Mouse (Mus musculus): ENCODE measurements around the gene Supt7l. TPM values are rescaled to one million over a fixed set of nuclear protein-coding genes. Genes with fewer than 3 reads are reported as not detected.
A peak's percentile ranks its signal among the peaks of the same experiment; 100 is the strongest.

Supt7l gene
- polyA plus RNA-seq, 1 experiment: 22.2 TPM

GRCm38 (mm10) chr5:31489116-31489769 lies 38.4 kb downstream of the Supt7l start:
- no peak for TF ChIP-seq CTCF (IDR thresholded peaks at IDR 0.05; ENCODE audit: borderline replicate concordance, extremely low read depth, insufficient read depth, insufficient read length)
- no peak for TF ChIP-seq POLR2A (IDR thresholded peaks at IDR 0.05; ENCODE audit: borderline replicate concordance, extremely low read depth, insufficient read depth, insufficient read length, poor library complexity, severe bottlenecking)
- no peak for DNase-seq (ENCODE audit: low read depth)

GRCm38 (mm10) chr5:31487889-31488288 lies 39.7 kb downstream of the Supt7l start:
- no peak for DNase-seq (ENCODE audit: low read depth)

GRCm38 (mm10) chr5:31485440-31485839 lies 42.2 kb downstream of the Supt7l start, which contains the start of gene 4930548H24Rik:
Gene 4930548H24Rik (plus strand): TSS chr5:31485740.
- no peak for DNase-seq (ENCODE audit: low read depth)
- TF ChIP-seq CTCF (IDR thresholded peaks at IDR 0.05; ENCODE audit: borderline replicate concordance, extremely low read depth, insufficient read depth, insufficient read length) (no peak), POLR2A (IDR thresholded peaks at IDR 0.05; ENCODE audit: borderline replicate concordance, extremely low read depth, insufficient read depth, insufficient read length, poor library complexity, severe bottlenecking) (no peak)

More at GRCm38 (mm10) chr5:31487889-31488288, 39.7 kb downstream of the Supt7l start:
- TF ChIP-seq CTCF (IDR thresholded peaks at IDR 0.05; ENCODE audit: borderline replicate concordance, extremely low read depth, insufficient read depth, insufficient read length): no peak
- TF ChIP-seq POLR2A (IDR thresholded peaks at IDR 0.05; ENCODE audit: borderline replicate concordance, extremely low read depth, insufficient read depth, insufficient read length, poor library complexity, severe bottlenecking): no peak

- TF ChIP-seq CTCF (IDR thresholded peaks at IDR 0.05; ENCODE audit: borderline replicate concordance, extremely low read depth, insufficient read depth, insufficient read length) (no peak), POLR2A (IDR thresholded peaks at IDR 0.05; ENCODE audit: borderline replicate concordance, extremely low read depth, insufficient read depth, insufficient read length, poor library complexity, severe bottlenecking) (no peak)
- DNase-seq (ENCODE audit: low read depth): no peak
These were observed 47.1 kb downstream of the Supt7l start for GRCm38 (mm10) chr5:31480536-31480935.

- TF ChIP-seq CTCF (IDR thresholded peaks at IDR 0.05; ENCODE audit: borderline replicate concordance, extremely low read depth, insufficient read depth, insufficient read length) (peak; percentile 64; the same call in 1 of the 2 replicates), POLR2A (IDR thresholded peaks at IDR 0.05; ENCODE audit: borderline replicate concordance, extremely low read depth, insufficient read depth, insufficient read length, poor library complexity, severe bottlenecking) (no peak)
- peak; percentile 42 for DNase-seq (ENCODE audit: low read depth)
These were observed 57.3 kb downstream of the Supt7l start for GRCm38 (mm10) chr5:31470334-31470733.

- DNase-seq (ENCODE audit: low read depth): no peak
- TF ChIP-seq POLR2A (IDR thresholded peaks at IDR 0.05; ENCODE audit: borderline replicate concordance, extremely low read depth, insufficient read depth, insufficient read length, poor library complexity, severe bottlenecking) (no peak), CTCF (IDR thresholded peaks at IDR 0.05; ENCODE audit: borderline replicate concordance, extremely low read depth, insufficient read depth, insufficient read length) (no peak)
These were observed 57.9 kb downstream of the Supt7l start for GRCm38 (mm10) chr5:31469711-31470110.

- TF ChIP-seq CTCF (IDR thresholded peaks at IDR 0.05; ENCODE audit: borderline replicate concordance, extremely low read depth, insufficient read depth, insufficient read length): no peak
- TF ChIP-seq POLR2A (IDR thresholded peaks at IDR 0.05; ENCODE audit: borderline replicate concordance, extremely low read depth, insufficient read depth, insufficient read length, poor library complexity, severe bottlenecking): no peak
- no peak for DNase-seq (ENCODE audit: low read depth)
These were observed 59.8 kb downstream of the Supt7l start for GRCm38 (mm10) chr5:31467798-31468197.

Other genes with a start within 250 kb of the Supt7l start
- gene Ift172, start 236.7 kb downstream of the Supt7l start, polyA plus RNA-seq (2012; rRNA removed): 48.2 and 51.9 TPM in 2 replicates
- gene Fndc4, start 231.7 kb downstream of the Supt7l start, polyA plus RNA-seq (2012; rRNA removed): 149 and 214 TPM in 2 replicates
- gene Gckr, start 230.4 kb downstream of the Supt7l start, polyA plus RNA-seq (2012; rRNA removed): 0.77 and 0.86 TPM in 2 replicates
- 76.5 and 90.4 TPM in 2 replicates for gene Zfp512, start 75.4 kb downstream of the Supt7l start, polyA plus RNA-seq (2012; rRNA removed)
- 0.03 and 0.10 TPM in 2 replicates for gene 4930548H24Rik, start 42.1 kb downstream of the Supt7l start, polyA plus RNA-seq (2012; rRNA removed)
- gene Gpn1, start 33.1 kb downstream of the Supt7l start, polyA plus RNA-seq (2012; rRNA removed): 35.0 and 40.6 TPM in 2 replicates
- 19.4 and 22.6 TPM in 2 replicates for gene Slc4a1ap, start 812 bp downstream of the Supt7l start, polyA plus RNA-seq (2012; rRNA removed)
- gene Mrpl33, start 69.1 kb upstream of the Supt7l start, polyA plus RNA-seq (2012; rRNA removed): 71.0 and 82.5 TPM in 2 replicates
- gene Rbks, start 169.8 kb upstream of the Supt7l start, polyA plus RNA-seq (2012; rRNA removed): 0.95 and 1.5 TPM in 2 replicates
- gene Babam2, start 169.9 kb upstream of the Supt7l start, polyA plus RNA-seq (2012; rRNA removed): 31.5 and 33.3 TPM in 2 replicates